Mouse (Mus musculus) midbrain, embryonic 16.5 days (tissue): ENCODE data around the gene Marc2. TPM values are rescaled to one million over a fixed set of nuclear protein-coding genes. Genes with fewer than 3 reads are reported as not detected.

ENCODE experiments used
- ATAC-seq: fragments of 200-750 bp; cut with Nextera tagmentation; 2 replicates; pipeline ENCODE4 v1.8.0; 2017; ENCODE audit warnings: moderate TSS enrichment
- H3K27ac ChIP-seq: fragments of 300-500 bp; sonication (generic); 2 replicates; pipeline ENCODE4 v1.5.1; 2014; ENCODE audit warnings: mild to moderate bottlenecking, low read length, mixed read lengths
- H3K27me3 ChIP-seq: fragments of 300-500 bp; sonication (generic); 2 replicates; pipeline ENCODE4 v1.6.1; 2014; ENCODE audit warnings: low read depth, low read length, mixed read lengths; ENCODE audit not compliant: control insufficient read depth, insufficient read depth
- H3K36me3 ChIP-seq: fragments of 300-500 bp; sonication (generic); 2 replicates; pipeline ENCODE4 v1.6.1; 2014; ENCODE audit warnings: mild to moderate bottlenecking, low read length, moderate library complexity, mixed read lengths; ENCODE audit not compliant: control insufficient read depth, insufficient read depth
- H3K4me1 ChIP-seq: fragments of 300-500 bp; sonication (generic); 2 replicates; pipeline ENCODE4 v1.6.1; 2014; ENCODE audit warnings: mild to moderate bottlenecking, low read length, mixed read lengths; ENCODE audit not compliant: control insufficient read depth, insufficient read depth
- H3K4me2 ChIP-seq: fragments of 300-500 bp; sonication (generic); 2 replicates; pipeline ENCODE4 v1.6.1; 2014; ENCODE audit warnings: mild to moderate bottlenecking, low read length, mixed read lengths
- H3K4me3 ChIP-seq: fragments of 300-500 bp; sonication (generic); 2 replicates; pipeline ENCODE4 v1.5.1; 2014; ENCODE audit warnings: low read depth, mild to moderate bottlenecking, low read length, moderate library complexity, mixed read lengths
- H3K9ac ChIP-seq: fragments of 300-500 bp; sonication (generic); 2 replicates; pipeline ENCODE4 v1.6.1; 2014; ENCODE audit warnings: low read depth, low read length, mixed read lengths
- H3K9me3 ChIP-seq: fragments of 300-500 bp; sonication (generic); replicated peaks from 2 replicates; pipeline ENCODE4 v1.6.1; 2014; ENCODE audit warnings: mild to moderate bottlenecking, low read length, mixed read lengths; ENCODE audit not compliant: control insufficient read depth, poor library complexity, severe bottlenecking
- WGBS: fragments of 180-500 bp; shearing (Covaris S2); extraction: QIAGEN DNeasy Blood & Tissue Kit; methylation state at CpG from one replicate; pipeline ENCODE4 v1.1.7; 2014; 5-methylcytosine and 5-hydroxymethylcytosine counted together
- polyA plus RNA-seq: library from polyadenylated mRNA; unstranded; fragments of >200 nt; fragmentation: Nextera tagmentation; extraction: Ambion mirVana; gene quantifications from 2 replicates; pipeline ENCODE4 v1.2.1, GENCODE M21; 2015

Marc2 gene
- polyA plus RNA-seq, 1 experiment from 2014 or later = 97.7 TPM

GRCm38 (mm10) chr1:184845111-184846071 is 860 bp downstream of the Marc2 start:
- Histone ChIP-seq H3K4me3 (peak overlapping the region; percentile 83), H3K4me2 (peak overlapping the region; percentile 85), H3K9ac (peak overlapping the region; percentile 88), H3K9me3 (no peaks in the 10 kb centered on the region), H3K27ac (peak overlapping the region; percentile 70), H3K36me3 (no peaks in the 10 kb centered on the region), H3K4me1 (peaks cover 18% of the 10 kb centered on the region), H3K27me3 (peaks cover 4% of the 10 kb centered on the region; the same call in 1 of the 2 replicates)
- under 1% methylated on average over 67 of the region's 67 CpGs for WGBS
- ATAC-seq = peak; percentile 97

GRCm38 (mm10) chr1:184844326-184845066 is 1.8 kb downstream of the Marc2 start:
- Histone ChIP-seq H3K9me3 (no peaks in the 10 kb centered on the region), H3K27ac (no peak overlapping the region), H3K27me3 (peaks cover 4% of the 10 kb centered on the region; the same call in 1 of the 2 replicates), H3K36me3 (peaks cover 5% of the 10 kb centered on the region; the same call in 1 of the 2 replicates), H3K4me1 (peaks cover 18% of the 10 kb centered on the region), H3K4me3 (peak overlapping the region; percentile 83), H3K9ac (peak overlapping the region; percentile 88), H3K4me2 (peak overlapping the region; percentile 85)
- no peak for ATAC-seq
- 21% methylated on average over 15 of the region's 15 CpGs for WGBS

DNA sequence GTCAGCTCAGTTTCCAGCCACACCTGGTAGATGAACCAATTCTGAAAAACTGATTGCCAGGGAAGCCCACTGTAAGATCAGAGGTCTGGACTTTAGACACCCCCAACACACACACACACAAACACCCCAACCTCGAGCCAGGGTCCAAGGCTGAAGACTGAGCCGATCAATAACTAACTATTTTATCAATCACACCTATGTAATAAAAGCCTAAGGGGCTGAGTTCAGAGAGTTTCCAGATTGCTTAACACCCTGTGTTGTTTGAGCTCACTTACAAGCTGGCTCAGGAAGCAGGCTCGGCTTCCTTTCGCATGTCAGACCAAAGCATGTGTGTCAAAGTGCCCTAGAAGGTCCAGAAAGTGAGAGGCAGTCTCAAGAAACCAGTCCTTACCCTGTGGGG is 8.6 kb downstream of the Marc2 start:
- no peaks in the 10 kb centered on the region for H3K9me3 ChIP-seq
- peaks cover 9% of the 10 kb centered on the region; the same call in 1 of the 2 replicates for H3K36me3 ChIP-seq
- H3K4me1 ChIP-seq = no peaks in the 10 kb centered on the region
- no peak overlapping the region for H3K27ac ChIP-seq
- H3K9ac ChIP-seq = no peak overlapping the region
- WGBS = 94% methylated on average over 4 of the region's 4 CpGs
- H3K27me3 ChIP-seq = no peaks in the 10 kb centered on the region
- H3K4me3 ChIP-seq = no peak overlapping the region
- ATAC-seq = no peak
- H3K4me2 ChIP-seq = no peak overlapping the region

DNA sequence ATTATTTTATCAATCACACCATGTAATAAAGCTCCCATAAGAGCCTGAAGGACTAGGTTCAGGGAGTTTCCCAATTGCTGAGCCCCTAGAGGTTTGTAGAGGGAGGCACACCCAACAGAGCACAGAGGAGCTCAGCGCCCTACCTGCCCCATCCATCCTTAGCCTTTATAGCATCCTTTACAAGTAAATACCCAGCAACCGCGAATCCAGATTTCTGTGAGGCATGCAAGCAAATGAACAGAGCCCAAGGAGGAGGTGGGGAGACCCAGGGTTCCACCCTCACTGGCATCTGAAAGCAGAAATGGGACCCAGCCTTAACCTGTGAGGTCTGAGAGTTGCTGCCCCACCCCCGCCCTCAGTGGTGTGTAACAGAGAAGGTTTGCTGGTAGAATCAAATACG is 9.9 kb downstream of the Marc2 start:
- Histone ChIP-seq H3K4me3 (no peak overlapping the region), H3K4me2 (no peak overlapping the region), H3K9ac (no peak overlapping the region), H3K27me3 (no peaks in the 10 kb centered on the region), H3K9me3 (no peaks in the 10 kb centered on the region), H3K36me3 (peaks cover 15% of the 10 kb centered on the region), H3K27ac (no peak overlapping the region), H3K4me1 (no peaks in the 10 kb centered on the region)
- ATAC-seq = no peak
- 75% methylated on average over 5 of the region's 5 CpGs for WGBS

DNA sequence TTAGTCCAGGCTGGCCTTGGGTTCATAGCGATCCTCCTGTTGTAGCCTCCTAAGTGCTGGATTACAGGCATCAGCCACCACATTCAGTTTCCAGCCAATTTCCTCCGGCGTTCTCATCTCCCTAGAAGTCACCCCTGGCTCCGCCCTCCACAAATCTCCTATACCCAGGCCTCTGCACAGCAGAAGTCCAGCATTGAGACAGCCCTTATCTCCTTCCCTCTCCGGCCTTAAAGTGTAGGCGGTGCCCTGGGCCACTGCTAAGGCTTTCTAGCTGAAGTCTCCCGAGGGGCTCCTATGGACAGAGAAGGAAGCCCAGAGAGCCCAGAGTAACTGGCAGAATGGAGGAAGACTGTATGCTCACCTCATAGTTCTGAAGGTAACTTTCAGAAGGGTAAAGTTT is 12.8 kb downstream of the Marc2 start:
- Histone ChIP-seq H3K9me3 (no peaks in the 10 kb centered on the region), H3K27ac (no peak overlapping the region), H3K4me2 (no peak overlapping the region), H3K27me3 (no peaks in the 10 kb centered on the region), H3K4me3 (no peak overlapping the region), H3K36me3 (peaks cover 14% of the 10 kb centered on the region), H3K4me1 (no peaks in the 10 kb centered on the region), H3K9ac (no peak overlapping the region)
- no peak for ATAC-seq
- WGBS = 91% methylated on average over 7 of the region's 7 CpGs

DNA sequence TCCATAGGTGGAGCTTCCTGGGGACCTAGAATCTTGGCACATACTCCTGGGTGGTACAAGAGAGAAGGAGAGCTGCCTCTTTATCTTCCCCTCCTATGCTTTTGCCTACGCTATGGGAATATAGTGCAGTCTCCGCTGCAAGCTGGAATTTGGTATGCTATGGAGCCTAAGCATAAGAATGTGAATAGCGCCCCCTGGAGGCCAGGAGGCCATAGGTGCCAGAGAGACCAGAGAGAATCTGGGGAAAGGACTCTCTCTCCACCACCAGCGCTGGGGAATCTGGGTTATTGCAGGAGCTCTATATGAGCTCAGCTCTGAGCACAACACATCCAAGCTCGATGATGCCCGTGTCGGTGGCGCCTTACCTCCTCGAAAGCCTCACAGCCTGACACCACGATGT is 14.0 kb downstream of the Marc2 start:
- H3K4me3 ChIP-seq = no peak overlapping the region
- H3K36me3 ChIP-seq = peaks cover 14% of the 10 kb centered on the region
- no peaks in the 10 kb centered on the region for H3K9me3 ChIP-seq
- 84% methylated on average over 10 of the region's 10 CpGs for WGBS
- H3K9ac ChIP-seq = no peak overlapping the region
- no peak for ATAC-seq
- H3K4me2 ChIP-seq = no peak overlapping the region
- H3K27me3 ChIP-seq = no peaks in the 10 kb centered on the region
- H3K27ac ChIP-seq = no peak overlapping the region
- H3K4me1 ChIP-seq = peaks cover 4% of the 10 kb centered on the region

GRCm38 (mm10) chr1:184829897-184830296 is 16.4 kb downstream of the Marc2 start:
- Histone ChIP-seq H3K36me3 (peaks cover 14% of the 10 kb centered on the region), H3K27me3 (no peaks in the 10 kb centered on the region), H3K27ac (no peak overlapping the region), H3K4me3 (no peak overlapping the region), H3K9ac (no peak overlapping the region), H3K4me2 (no peak overlapping the region), H3K9me3 (no peaks in the 10 kb centered on the region), H3K4me1 (peaks cover 5% of the 10 kb centered on the region)
- 88% methylated on average over 8 of the region's 8 CpGs for WGBS
- ATAC-seq = no peak

DNA sequence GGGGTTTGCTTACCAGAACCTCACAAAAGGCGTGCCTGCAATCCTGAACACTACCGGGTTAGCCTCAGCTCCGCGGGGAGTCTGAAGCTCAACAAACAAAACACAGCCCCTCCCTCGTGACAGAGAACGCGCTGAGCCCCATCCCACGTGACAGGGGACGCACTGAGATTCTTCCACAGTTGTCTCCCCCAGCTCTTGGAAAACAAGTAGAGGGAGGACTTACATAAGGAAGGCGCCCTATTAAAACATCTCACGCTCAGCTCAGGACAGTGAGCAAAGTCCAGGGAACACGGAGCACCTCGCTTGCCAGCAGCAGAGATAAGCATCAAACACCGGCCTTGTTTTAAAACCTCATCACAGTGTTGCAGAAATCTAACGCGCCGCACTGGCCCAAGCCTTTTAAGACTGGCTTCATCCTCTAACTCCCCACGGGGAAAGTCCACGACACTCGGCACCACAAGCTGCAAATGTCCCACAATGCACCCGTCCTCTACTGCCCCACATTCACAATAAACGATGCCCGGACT is 19.0 kb downstream of the Marc2 start:
- no peaks in the 10 kb centered on the region for H3K27me3 ChIP-seq
- ATAC-seq = no peak
- no peak overlapping the region for H3K27ac ChIP-seq
- peak overlapping the region; percentile 22 for H3K4me3 ChIP-seq
- H3K36me3 ChIP-seq = peaks cover 9% of the 10 kb centered on the region
- H3K4me2 ChIP-seq = peak overlapping the region; percentile 50
- H3K4me1 ChIP-seq = peaks cover 13% of the 10 kb centered on the region
- WGBS = 23% methylated on average over 23 of the region's 23 CpGs
- H3K9me3 ChIP-seq = no peaks in the 10 kb centered on the region
- H3K9ac ChIP-seq = peak overlapping the region; percentile 47; the same call in 1 of the 2 replicates
